Mouse (Mus musculus) C2C12 (cell line): Measurements from ENCODE around the gene Map3k6. TPM values are rescaled to one million over a fixed set of nuclear protein-coding genes. Genes with fewer than 3 reads are reported as not detected.

Source experiments
- H3K27me3 ChIP-seq: one replicate; pipeline ENCODE4 v1.6.1; 2011; ENCODE audit not compliant: control insufficient read depth, insufficient read depth, insufficient read length
- H3K36me3 ChIP-seq: one replicate; pipeline ENCODE4 v1.6.1; 2011; ENCODE audit not compliant: control insufficient read depth, insufficient read depth
- H3K4me3 ChIP-seq: one replicate; pipeline ENCODE4 v1.5.1; 2011; ENCODE audit warnings: mild to moderate bottlenecking, control low read depth; ENCODE audit not compliant: poor library complexity, insufficient read depth, severe bottlenecking
- H3K79me2 ChIP-seq: one replicate; pipeline ENCODE4 v1.6.1; 2011; ENCODE audit not compliant: control insufficient read depth, insufficient read depth
- H3K79me3 ChIP-seq: one replicate; pipeline ENCODE4 v1.6.1; 2011; ENCODE audit warnings: low read depth, control low read depth
- H3ac ChIP-seq: one replicate; pipeline ENCODE3; 2011; ENCODE audit warnings: low read depth; ENCODE audit not compliant: control insufficient read depth, insufficient read length
- CEBPB ChIP-seq: IDR thresholded peaks from one replicate; pipeline ENCODE4 v1.6.1; 2011; ENCODE audit warnings: low read depth, mild to moderate bottlenecking, control low read depth, moderate library complexity
- CTCF ChIP-seq: IDR thresholded peaks from one replicate; pipeline ENCODE4 v1.5.1; 2011; ENCODE audit not compliant: control insufficient read depth, insufficient read depth, insufficient read length
- FOSL1 ChIP-seq: IDR thresholded peaks from one replicate; pipeline ENCODE4 v1.8.0; 2011; ENCODE audit warnings: mild to moderate bottlenecking, low read length; ENCODE audit not compliant: poor library complexity, insufficient read depth, severe bottlenecking
- MAX ChIP-seq: IDR thresholded peaks from one replicate; pipeline ENCODE4 v1.6.1; 2011; ENCODE audit warnings: mild to moderate bottlenecking, control low read depth
- MYOD1 ChIP-seq: IDR thresholded peaks from one replicate; pipeline ENCODE4 v1.6.1; 2011; ENCODE audit warnings: low read depth; ENCODE audit not compliant: control insufficient read depth, insufficient read length
- MYOG ChIP-seq: IDR thresholded peaks from one replicate; pipeline ENCODE4 v1.6.1; 2011; ENCODE audit not compliant: control insufficient read depth, insufficient read length; ENCODE audit errors: extremely low read depth
- USF1 ChIP-seq: IDR thresholded peaks from one replicate; pipeline ENCODE4 v1.6.1; 2011; ENCODE audit warnings: low read depth, mild to moderate bottlenecking, control low read depth, moderate library complexity
- polyA plus RNA-seq: library from polyadenylated mRNA; unstranded; fragments of >200 nt; fragmentation: generic; extraction: Trizol; gene quantifications from one replicate; pipeline ENCODE4 v1.2.1, GENCODE M21; 2012; ENCODE audit warnings: missing spikeins

Map3k6 gene
- polyA plus RNA-seq, 1 experiment = 7.3 TPM

- TF ChIP-seq MAX (no peak), MYOG (no peak), MYOD1 (no peak), CEBPB (no peak)
- no peak overlapping the region for H3ac ChIP-seq
- H3K4me3 ChIP-seq = no peak overlapping the region
- no peaks in the 10 kb centered on the region for H3K36me3 ChIP-seq
- H3K79me3 ChIP-seq = no peaks in the 10 kb centered on the region
- no peaks in the 10 kb centered on the region for H3K79me2 ChIP-seq
- peaks cover 19% of the 10 kb centered on the region for H3K27me3 ChIP-seq
These were observed 16.6 kb downstream of the Map3k6 start for GRCm38 (mm10) chr4:133257230-133257629.

GRCm38 (mm10) chr4:133257798-133258408 is 17.3 kb downstream of the Map3k6 start:
- no peak overlapping the region for H3ac ChIP-seq
- TF ChIP-seq MYOG (no peak), CEBPB (no peak), CTCF (no peak), MYOD1 (no peak), MAX (no peak), USF1 (no peak), FOSL1 (no peak)
- H3K36me3 ChIP-seq = no peaks in the 10 kb centered on the region
- no peaks in the 10 kb centered on the region for H3K79me2 ChIP-seq
- H3K27me3 ChIP-seq = peaks cover 19% of the 10 kb centered on the region
- H3K4me3 ChIP-seq = no peak overlapping the region
- H3K79me3 ChIP-seq = no peaks in the 10 kb centered on the region

DNA sequence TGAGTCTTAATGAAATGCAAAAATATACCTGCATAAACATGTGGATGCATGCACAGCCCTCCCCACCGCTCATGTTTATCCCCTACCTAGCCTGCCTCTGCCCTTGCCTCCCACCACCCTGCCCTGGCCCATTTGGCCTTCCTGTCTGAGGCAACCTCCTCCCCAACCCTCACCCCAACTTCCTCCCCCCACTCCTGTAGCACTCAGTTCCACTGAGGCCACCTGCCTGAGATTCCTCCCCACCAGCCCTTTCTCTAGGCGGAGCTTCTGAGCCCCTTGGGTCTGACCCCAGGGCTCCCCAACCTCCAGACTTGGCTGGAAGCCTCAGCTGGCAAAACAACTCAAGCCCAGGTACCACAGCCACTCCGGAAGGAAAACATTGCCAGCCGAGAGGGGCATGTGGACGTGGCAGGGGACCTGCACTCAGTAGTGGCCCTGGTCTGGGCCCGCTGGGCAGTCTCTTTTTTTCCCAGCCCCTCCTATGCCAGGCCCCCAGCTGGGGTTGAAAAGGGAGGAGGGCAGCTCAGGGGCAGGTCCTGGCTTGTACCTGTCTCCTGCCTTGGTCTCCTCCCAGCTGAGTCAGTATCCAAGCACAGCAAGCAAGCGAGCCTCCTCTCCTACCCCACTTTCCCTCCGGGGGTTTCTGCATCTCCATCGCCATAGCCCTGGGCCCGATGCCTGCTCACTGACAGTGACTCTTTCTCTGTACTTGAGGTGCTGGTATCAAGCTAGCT is 21.2 kb downstream of the Map3k6 start:
- Histone ChIP-seq H3K4me3 (no peak overlapping the region), H3K79me2 (no peaks in the 10 kb centered on the region), H3ac (no peak overlapping the region), H3K79me3 (no peaks in the 10 kb centered on the region), H3K36me3 (peaks cover 14% of the 10 kb centered on the region), H3K27me3 (peaks cover 13% of the 10 kb centered on the region)
- TF ChIP-seq MYOG = no peak
- no peak for TF ChIP-seq CEBPB
- no peak for TF ChIP-seq MAX
- no peak for TF ChIP-seq MYOD1
- no peak for TF ChIP-seq CTCF
- no peak for TF ChIP-seq FOSL1
- no peak for TF ChIP-seq USF1

DNA sequence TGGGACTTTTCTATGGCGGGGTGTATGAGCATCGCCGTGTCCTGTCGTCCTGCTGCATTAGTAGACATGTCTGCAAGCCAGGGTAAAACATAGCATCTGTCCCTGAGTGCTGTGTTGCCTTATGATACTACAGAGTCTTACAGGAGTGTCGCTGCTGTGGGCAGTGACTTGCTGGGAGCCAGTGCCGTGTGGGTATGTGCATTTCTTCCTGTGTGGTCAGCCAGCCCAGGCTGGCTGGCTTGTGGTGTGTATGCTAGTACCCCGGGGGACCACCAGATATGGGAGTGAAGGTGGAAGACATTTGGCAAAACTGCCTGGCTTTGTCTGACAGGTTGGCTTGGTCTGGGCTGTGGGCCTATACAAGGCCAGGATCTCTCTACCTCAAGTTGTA is 21.8 kb downstream of the Map3k6 start:
- peaks cover 8% of the 10 kb centered on the region for H3K27me3 ChIP-seq
- H3ac ChIP-seq = no peak overlapping the region
- H3K4me3 ChIP-seq = no peak overlapping the region
- H3K36me3 ChIP-seq = peaks cover 20% of the 10 kb centered on the region
- no peaks in the 10 kb centered on the region for H3K79me3 ChIP-seq
- TF ChIP-seq USF1 = no peak
- H3K79me2 ChIP-seq = no peaks in the 10 kb centered on the region

DNA sequence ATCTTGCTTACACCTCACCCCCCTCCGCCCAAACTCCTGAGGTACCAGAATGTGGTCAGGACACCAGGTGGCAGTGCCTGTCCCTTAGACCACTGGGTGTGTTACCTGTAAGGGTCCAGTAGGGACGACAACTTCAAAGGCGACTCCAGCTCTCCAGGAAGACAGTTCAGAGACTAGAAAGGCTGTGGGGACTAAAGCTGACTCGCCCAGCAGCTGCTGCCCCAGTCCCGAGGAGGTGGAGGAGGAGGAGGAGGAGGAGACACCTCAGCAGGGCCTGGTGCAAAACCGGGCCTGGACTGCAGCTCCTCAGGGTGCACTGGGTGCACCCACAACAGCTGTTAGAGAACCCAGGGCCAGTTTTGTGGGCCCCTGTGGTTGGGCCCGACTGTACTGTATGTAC is 22.3 kb downstream of the Map3k6 start, which contains the start of gene Sytl1:
Gene Sytl1, minus strand, starts transcription at position 232 of the 400 bp plus-strand sequence.
- Histone ChIP-seq H3K79me2 (no peaks in the 10 kb centered on the region), H3ac (no peak within 1 kb of the TSS), H3K79me3 (no peaks in the 10 kb centered on the region), H3K27me3 (peaks cover 3% of the 10 kb centered on the region), H3K4me3 (no peak within 1 kb of the TSS), H3K36me3 (peaks cover 24% of the 10 kb centered on the region)
- no peak for TF ChIP-seq MAX

- Histone ChIP-seq H3ac (no peak overlapping the region), H3K27me3 (no peaks in the 10 kb centered on the region), H3K36me3 (peaks cover 24% of the 10 kb centered on the region), H3K79me3 (no peaks in the 10 kb centered on the region), H3K4me3 (no peak overlapping the region), H3K79me2 (no peaks in the 10 kb centered on the region)
- TF ChIP-seq CTCF = no peak
- TF ChIP-seq MAX = no peak
- TF ChIP-seq CEBPB = no peak
- TF ChIP-seq USF1 = no peak
- TF ChIP-seq FOSL1 = no peak
These were observed 23.1 kb downstream of the Map3k6 start for GRCm38 (mm10) chr4:133263756-133264155.
